Mouse (Mus musculus) midbrain, postnatal 0 days (tissue): ENCODE data around the gene Cacna2d2. TPM values are rescaled to one million over a fixed set of nuclear protein-coding genes. Genes with fewer than 3 reads are reported as not detected.

Experiments used
- ATAC-seq: fragments of 200-750 bp; cut with Nextera tagmentation; 2 replicates; pipeline ENCODE4 v1.8.0; 2017; ENCODE audit warnings: moderate number of reproducible peaks, mild to moderate bottlenecking, moderate TSS enrichment, moderate library complexity; ENCODE audit not compliant: low FRiP score
- DNase-seq: peaks from one replicate; pipeline ENCODE4 v3.0.0-alpha.2; 2015; ENCODE audit warnings: low spot score
- H3K27ac ChIP-seq: fragments of 300-500 bp; sonication (generic); 2 replicates; pipeline ENCODE4 v1.5.1; 2014; ENCODE audit warnings: low read depth, mild to moderate bottlenecking, low read length, mixed read lengths
- H3K27me3 ChIP-seq: fragments of 300-500 bp; sonication (generic); 2 replicates; pipeline ENCODE4 v1.6.1; 2014; ENCODE audit warnings: low read length, control low read depth, mixed read lengths; ENCODE audit not compliant: insufficient read depth
- H3K36me3 ChIP-seq: fragments of 300-500 bp; sonication (generic); 2 replicates; pipeline ENCODE4 v1.6.1; 2014; ENCODE audit warnings: low read length, control low read depth, mixed read lengths; ENCODE audit not compliant: insufficient read depth
- H3K4me1 ChIP-seq: fragments of 300-500 bp; sonication (generic); 2 replicates; pipeline ENCODE4 v1.6.1; 2014; ENCODE audit warnings: mild to moderate bottlenecking, control low read depth, antibody characterized with exemption, low read length, mixed read lengths; ENCODE audit not compliant: insufficient read depth
- H3K4me2 ChIP-seq: fragments of 300-500 bp; sonication (generic); 2 replicates; pipeline ENCODE4 v1.6.1; 2014; ENCODE audit warnings: low read depth, mild to moderate bottlenecking, low read length, mixed read lengths; ENCODE audit not compliant: poor library complexity, severe bottlenecking
- H3K4me3 ChIP-seq: fragments of 300-500 bp; sonication (generic); 2 replicates; pipeline ENCODE4 v1.5.1; 2014; ENCODE audit warnings: low read depth, mild to moderate bottlenecking, low read length, moderate library complexity
- H3K9ac ChIP-seq: fragments of 300-500 bp; sonication (generic); replicated peaks from 2 replicates; pipeline ENCODE4 v1.6.1; 2014; ENCODE audit warnings: mild to moderate bottlenecking, low read length, moderate library complexity, mixed read lengths; ENCODE audit not compliant: poor library complexity, severe bottlenecking
- H3K9me3 ChIP-seq: fragments of 300-500 bp; sonication (generic); 2 replicates; pipeline ENCODE4 v1.6.1; 2016; ENCODE audit warnings: low read length, control low read depth
- CTCF ChIP-seq: IDR thresholded peaks from 2 replicates; pipeline ENCODE4 v1.5.1; 2016; ENCODE audit warnings: antibody characterized with exemption, mild to moderate bottlenecking
- WGBS: fragments of 180-500 bp; shearing (Covaris S2); extraction: QIAGEN DNeasy Blood & Tissue Kit; methylation state at CpG from one replicate; pipeline ENCODE4 v1.1.7; 2014; 5-methylcytosine and 5-hydroxymethylcytosine counted together
- polyA plus RNA-seq: library from polyadenylated mRNA; unstranded; fragments of >200 nt; fragmentation: Nextera tagmentation; extraction: Ambion mirVana; gene quantifications from 2 replicates; pipeline ENCODE4 v1.2.1, GENCODE M21; 2015
- total RNA-seq: library from RNA; depleted of rRNA; stranded (reverse); fragments of >200 nt; gene quantifications from 2 replicates; pipeline ENCODE4 v1.2.3, GENCODE M21; 2014

Cacna2d2 gene
- total and polyA plus RNA-seq, 2 experiments from 2014 or later = 9.0 to 191 TPM

DNA sequence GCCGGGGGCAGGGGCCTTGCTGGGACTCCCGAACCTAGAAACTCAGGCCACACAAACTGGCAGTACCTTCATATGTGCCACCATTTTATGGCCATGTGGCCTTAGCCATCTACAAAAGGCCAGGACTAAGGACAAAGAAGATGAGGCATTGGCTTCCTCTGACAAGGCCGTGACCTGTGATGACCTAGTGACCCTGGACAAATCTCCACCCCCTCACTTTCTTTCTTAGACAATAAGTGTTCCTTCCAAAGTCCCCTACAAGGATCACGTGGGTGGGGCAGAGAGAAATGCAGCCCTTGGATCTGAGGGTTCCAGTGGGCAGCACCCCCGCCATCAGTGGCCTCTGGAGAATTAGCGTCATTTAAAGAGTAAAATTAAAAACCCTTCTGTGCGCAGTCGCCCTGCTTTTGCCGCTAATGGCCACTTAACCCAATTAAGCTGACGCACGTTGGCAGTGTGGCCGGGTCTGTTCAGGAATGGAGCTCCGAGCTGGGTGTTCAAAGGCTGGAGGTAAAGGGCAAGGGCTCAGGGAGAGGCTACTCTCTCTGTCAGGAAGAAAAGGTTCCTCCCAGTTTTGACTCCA, 69.9 kb downstream of the Cacna2d2 start:
- Histone ChIP-seq H3K4me3 (no peak overlapping the region), H3K9me3 (no peaks in the 10 kb centered on the region), H3K27ac (no peak overlapping the region), H3K4me2 (no peak overlapping the region), H3K27me3 (no peaks in the 10 kb centered on the region), H3K4me1 (peaks cover 2% of the 10 kb centered on the region; the same call in 1 of the 2 replicates), H3K9ac (no peak overlapping the region), H3K36me3 (no peaks in the 10 kb centered on the region)
- TF ChIP-seq CTCF = no peak
- no peak for ATAC-seq
- no peak for DNase-seq
- WGBS = 48% methylated on average over 13 of the region's 13 CpGs

- Histone ChIP-seq H3K9me3 (no peaks in the 10 kb centered on the region), H3K27ac (no peak overlapping the region), H3K4me2 (no peak overlapping the region), H3K4me1 (no peaks in the 10 kb centered on the region), H3K9ac (0 out of 2 replicates have a peak overlapping the region, but pooled peaks have one; percentile 14), H3K36me3 (no peaks in the 10 kb centered on the region), H3K27me3 (no peaks in the 10 kb centered on the region), H3K4me3 (no peak overlapping the region)
- 49% methylated on average over 15 of the region's 15 CpGs for WGBS
- DNase-seq (no peak), ATAC-seq (no peak)
- TF ChIP-seq CTCF = no peak
Observed at GRCm38 (mm10) chr9:107470427-107470826, 71.0 kb downstream of the Cacna2d2 start.

DNA sequence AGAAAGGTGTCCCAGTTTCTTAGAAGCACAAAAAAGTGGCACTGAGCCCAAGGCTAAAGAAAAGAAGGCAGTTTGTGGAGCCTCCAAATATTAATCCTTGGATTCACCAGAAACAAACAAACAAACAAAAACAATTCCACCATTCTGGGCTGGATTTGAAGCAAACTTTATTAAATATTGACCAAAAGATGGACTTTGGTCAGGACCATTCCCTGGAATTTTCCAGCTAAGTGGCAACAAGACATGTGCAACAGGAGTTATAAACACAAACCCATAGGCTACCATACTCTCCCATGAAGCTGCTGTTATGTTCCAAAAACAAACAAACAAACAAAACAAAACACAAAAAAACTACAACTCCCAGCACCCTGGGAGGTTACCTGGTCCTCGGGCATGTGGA, 74.6 kb downstream of the Cacna2d2 start:
- Histone ChIP-seq H3K27me3 (no peaks in the 10 kb centered on the region), H3K4me1 (peaks cover 3% of the 10 kb centered on the region; the same call in 1 of the 2 replicates), H3K9me3 (no peaks in the 10 kb centered on the region), H3K36me3 (no peaks in the 10 kb centered on the region), H3K4me3 (no peak overlapping the region), H3K4me2 (no peak overlapping the region), H3K27ac (no peak overlapping the region), H3K9ac (no peak overlapping the region)
- WGBS = 82% methylated on average over 1 of the region's 1 CpGs
- DNase-seq = no peak
- no peak for ATAC-seq
- no peak for TF ChIP-seq CTCF

- DNase-seq (no peak), ATAC-seq (no peak)
- H3K36me3 ChIP-seq = no peaks in the 10 kb centered on the region
- H3K4me1 ChIP-seq = peaks cover 16% of the 10 kb centered on the region; the same call in 1 of the 2 replicates
- H3K27ac ChIP-seq = peak overlapping the region; percentile 69; the same call in 1 of the 2 replicates
- H3K9me3 ChIP-seq = no peaks in the 10 kb centered on the region
- H3K4me2 ChIP-seq = no peak overlapping the region
- no peak overlapping the region for H3K9ac ChIP-seq
- WGBS = 40% methylated on average over 5 of the region's 5 CpGs
- TF ChIP-seq CTCF = peak; percentile 68
- no peaks in the 10 kb centered on the region for H3K27me3 ChIP-seq
- H3K4me3 ChIP-seq = no peak overlapping the region
Observed at GRCm38 (mm10) chr9:107478979-107479378, 79.6 kb downstream of the Cacna2d2 start.

- ATAC-seq (no peak), DNase-seq (peak; percentile 54)
- H3K9ac ChIP-seq = no peak overlapping the region
- H3K4me1 ChIP-seq = peaks cover 20% of the 10 kb centered on the region; the same call in 1 of the 2 replicates
- WGBS = 14% methylated on average over 14 of the region's 14 CpGs
- no peaks in the 10 kb centered on the region for H3K36me3 ChIP-seq
- TF ChIP-seq CTCF = no peak
- no peaks in the 10 kb centered on the region for H3K9me3 ChIP-seq
- peak overlapping the region; percentile 69 for H3K27ac ChIP-seq
- no peaks in the 10 kb centered on the region for H3K27me3 ChIP-seq
- no peak overlapping the region for H3K4me3 ChIP-seq
- H3K4me2 ChIP-seq = no peak overlapping the region; the same call in 1 of the 2 replicates
Observed at GRCm38 (mm10) chr9:107479593-107479992, 80.2 kb downstream of the Cacna2d2 start.

GRCm38 (mm10) chr9:107480477-107481069, 81.2 kb downstream of the Cacna2d2 start:
- H3K4me3 ChIP-seq = no peak overlapping the region
- no peak overlapping the region for H3K4me2 ChIP-seq
- no peak overlapping the region for H3K27ac ChIP-seq
- WGBS = 13% methylated on average over 9 of the region's 9 CpGs
- no peaks in the 10 kb centered on the region for H3K27me3 ChIP-seq
- no peak for DNase-seq
- no peaks in the 10 kb centered on the region for H3K36me3 ChIP-seq
- no peaks in the 10 kb centered on the region for H3K9me3 ChIP-seq
- no peak for ATAC-seq
- no peak for TF ChIP-seq CTCF
- H3K4me1 ChIP-seq = peaks cover 22% of the 10 kb centered on the region; the same call in 1 of the 2 replicates
- H3K9ac ChIP-seq = no peak overlapping the region
